Mouse (Mus musculus) bone marrow macrophage, adult 2 months (primary cell): ENCODE data around the gene Ear6.

Source experiments
- CTCF ChIP-seq: IDR thresholded peaks from 2 replicates; pipeline ENCODE4 v1.5.1; 2012; ENCODE audit warnings: low read depth, mild to moderate bottlenecking, low read length, moderate library complexity
- POLR2A ChIP-seq: IDR thresholded peaks from 2 replicates; pipeline ENCODE4 v1.6.1; 2012; ENCODE audit warnings: mild to moderate bottlenecking, low read depth, low read length, borderline replicate concordance

- TF ChIP-seq CTCF (no peak), POLR2A (no peak)
Observed at GRCm38 (mm10) chr14:51884031-51884544, 30.6 kb downstream of the Ear6 start.
